Mouse (Mus musculus): ENCODE results near the gene Snrpa1.

DNA sequence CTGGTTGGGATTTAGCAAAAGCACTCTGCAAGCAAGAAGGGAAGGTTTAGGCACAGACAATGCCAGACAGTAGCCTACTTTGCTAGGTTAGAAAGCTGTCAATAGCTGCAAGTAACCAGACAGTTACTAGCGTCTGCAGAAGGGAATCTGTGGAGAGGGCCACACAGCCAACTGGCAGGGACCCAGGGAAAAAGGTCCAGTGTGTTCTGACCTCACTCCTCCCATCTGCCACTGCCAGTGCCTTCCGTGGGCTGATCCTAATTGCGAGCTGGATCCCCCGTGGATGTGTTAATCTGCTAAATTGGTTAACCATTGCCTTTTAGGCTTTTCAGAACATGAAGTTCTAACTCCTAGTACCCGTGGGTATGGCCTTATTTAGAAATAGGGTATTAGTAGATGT is 35.3 kb downstream of the Snrpa1 start:
- TF ChIP-seq EP300 (IDR thresholded peaks at IDR 0.05) (no peak), CTCF (IDR thresholded peaks at IDR 0.05) (no peak)
